Mouse (Mus musculus): Measurements from ENCODE around the gene Fam84b. TPM values are rescaled to one million over a fixed set of nuclear protein-coding genes. Genes with fewer than 3 reads are reported as not detected.

Gene Fam84b
- polyA plus RNA-seq (2014; fragmentation: Illumina TruSeq; extraction: RNeasy Lipid Tissue Mini Kit (QIAGEN cat#74804); ENCODE audit: low read depth, low replicate concordance), result 75.4 TPM

GRCm38 (mm10) chr15:60853231-60853999 is at the start of gene Fam84b:
Fam84b (minus strand) TSS chr15:60853778.

Other genes starting within 250 kb of the Fam84b start
- not detected for gene A1bg, start 69.2 kb upstream of the Fam84b start, polyA plus RNA-seq (2014; fragmentation: Illumina TruSeq; extraction: RNeasy Lipid Tissue Mini Kit (QIAGEN cat#74804); ENCODE audit: low read depth, low replicate concordance)

Measured in kidney, adult 10 weeks (tissue).